Mouse (Mus musculus) lung, adult 2 months (tissue): ENCODE measurements around the gene Senp8.

Source experiments
- CTCF ChIP-seq: fragments of 200-500 bp; IDR thresholded peaks from 2 replicates; pipeline ENCODE4 v1.5.1; 2011; ENCODE audit warnings: mild to moderate bottlenecking, low read length, control low read depth; ENCODE audit not compliant: insufficient read depth
- POLR2A ChIP-seq: fragments of 200-500 bp; IDR thresholded peaks from 2 replicates; pipeline ENCODE4 v1.6.1; 2011; ENCODE audit warnings: low read depth, mild to moderate bottlenecking, control low read depth, low read length, borderline replicate concordance; ENCODE audit errors: extremely low read depth

DNA sequence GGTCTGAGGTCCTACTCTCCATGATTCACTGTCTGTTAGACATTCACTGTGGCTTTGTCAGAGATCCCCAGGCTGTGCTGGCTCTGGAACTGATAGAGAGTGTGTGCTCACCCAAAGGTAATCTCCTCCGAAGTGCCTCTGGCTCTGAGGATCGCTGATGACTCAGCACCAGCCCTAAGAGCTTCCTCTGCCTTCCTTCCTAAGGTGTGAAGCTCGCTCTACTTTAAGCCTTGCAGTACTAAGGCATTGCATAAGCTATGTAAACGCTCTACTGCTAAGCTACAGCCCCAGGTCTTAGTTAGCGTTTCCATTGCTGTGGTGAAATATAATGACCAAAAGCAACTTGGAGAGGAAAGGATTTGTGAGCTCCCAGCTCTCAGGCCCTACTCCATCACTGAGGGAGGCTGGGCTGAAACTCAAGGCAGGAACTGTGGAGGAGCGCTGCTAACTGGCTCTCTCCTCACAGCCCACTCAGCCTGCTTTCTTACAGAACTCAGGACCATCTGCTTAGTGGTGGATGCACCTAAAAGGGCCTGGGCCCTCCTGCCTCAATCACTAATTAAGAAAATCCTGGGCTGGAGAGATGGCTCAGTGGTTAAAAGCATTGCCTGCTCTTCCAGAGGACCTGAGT lies 63.0 kb downstream of the Senp8 start:
- TF ChIP-seq POLR2A: no peak; the same call in 1 of the 2 replicates
- TF ChIP-seq CTCF: no peak
